Mouse (Mus musculus) cerebellum, adult 2 months (tissue): ENCODE measurements around the gene Pcgf1.

Experiments used
- CTCF ChIP-seq: fragments of 200-500 bp; IDR thresholded peaks from 2 replicates; pipeline ENCODE4 v1.5.1; 2011; ENCODE audit warnings: low read depth, mild to moderate bottlenecking, control low read depth, low read length, moderate library complexity, borderline replicate concordance; ENCODE audit not compliant: insufficient read depth
- POLR2A ChIP-seq: fragments of 200-500 bp; IDR thresholded peaks from 2 replicates; pipeline ENCODE4 v1.6.1; 2011; ENCODE audit warnings: low read length, control low read depth, borderline replicate concordance; ENCODE audit not compliant: insufficient read depth

- TF ChIP-seq CTCF, result no peak
- TF ChIP-seq POLR2A, result no peak
Measured at GRCm38 (mm10) chr6:83118825-83119733, 41.4 kb downstream of the Pcgf1 start.
